Mouse (Mus musculus) forebrain, embryonic 15.5 days (tissue): ENCODE measurements at regions not wholly inside any gene's neighbourhood (a gene's known extent, or its start where the extent isn't known, plus 50 kb on each side); places are given as distances from the start of the nearest gene placed in this dataset.
"Not testable (repeated sequence)": the region's sequence is repeated elsewhere in the genome, so short reads cannot be mapped to it uniquely, and the experiment has no call there.

Source experiments
- ATAC-seq: fragments of 200-750 bp; cut with Nextera tagmentation; replicated peaks from 2 replicates; pipeline ENCODE4 v1.8.0; 2017; ENCODE audit warnings: mild to moderate bottlenecking, moderate TSS enrichment, moderate library complexity
- H3K27ac ChIP-seq: fragments of 300-500 bp; sonication (generic); replicated peaks from 2 replicates; pipeline ENCODE4 v1.5.1; 2015; ENCODE audit warnings: mild to moderate bottlenecking, inconsistent platforms
- H3K27me3 ChIP-seq: fragments of 300-500 bp; sonication (generic); 2 replicates; pipeline ENCODE4 v1.6.1; 2015; ENCODE audit warnings: inconsistent platforms
- H3K36me3 ChIP-seq: fragments of 300-500 bp; sonication (generic); 2 replicates; pipeline ENCODE4 v1.6.1; 2015; ENCODE audit warnings: mild to moderate bottlenecking, inconsistent platforms
- H3K4me1 ChIP-seq: fragments of 300-500 bp; sonication (generic); 2 replicates; pipeline ENCODE4 v1.6.1; 2015; ENCODE audit warnings: inconsistent platforms
- H3K4me2 ChIP-seq: fragments of 300-500 bp; sonication (generic); replicated peaks from 2 replicates; pipeline ENCODE4 v1.6.1; 2015; ENCODE audit warnings: mild to moderate bottlenecking, inconsistent platforms
- H3K4me3 ChIP-seq: fragments of 300-500 bp; sonication (generic); 2 replicates; pipeline ENCODE4 v1.5.1; 2015; ENCODE audit warnings: mild to moderate bottlenecking, inconsistent platforms
- H3K9ac ChIP-seq: fragments of 300-500 bp; sonication (generic); replicated peaks from 2 replicates; pipeline ENCODE4 v1.6.1; 2015; ENCODE audit warnings: mild to moderate bottlenecking, inconsistent platforms
- H3K9me3 ChIP-seq: fragments of 300-500 bp; sonication (generic); 2 replicates; pipeline ENCODE4 v1.6.1; 2016; ENCODE audit warnings: inconsistent platforms
- WGBS: fragments of 180-500 bp; shearing (Covaris S2); methylation state at CpG from one replicate; pipeline ENCODE4 v1.1.7; 2015; ENCODE audit warnings: mixed read lengths; 5-methylcytosine and 5-hydroxymethylcytosine counted together

GRCm38 (mm10) chr3:126210226-126210625 lies 153.3 kb upstream of the Arsj start:
- Histone ChIP-seq H3K36me3 (no peaks in the 10 kb centered on the region), H3K27ac (no peak overlapping the region), H3K9ac (no peak overlapping the region), H3K4me2 (no peak overlapping the region), H3K9me3 (no peaks in the 10 kb centered on the region), H3K4me3 (no peak overlapping the region), H3K27me3 (no peaks in the 10 kb centered on the region), H3K4me1 (no peaks in the 10 kb centered on the region)
- 67% methylated on average over 1 of the region's 1 CpGs for WGBS
- ATAC-seq: no peak

GRCm38 (mm10) chr3:126227575-126227974 lies 135.9 kb upstream of the Arsj start:
- no peaks in the 10 kb centered on the region for H3K36me3 ChIP-seq
- H3K9me3 ChIP-seq: no peaks in the 10 kb centered on the region
- no peak for ATAC-seq
- H3K27ac ChIP-seq: no peak overlapping the region
- H3K4me3 ChIP-seq: no peak overlapping the region
- no peak overlapping the region for H3K9ac ChIP-seq
- no peaks in the 10 kb centered on the region for H3K27me3 ChIP-seq
- H3K4me1 ChIP-seq: no peaks in the 10 kb centered on the region
- WGBS: 95% methylated on average over 4 of the region's 4 CpGs
- no peak overlapping the region for H3K4me2 ChIP-seq

GRCm38 (mm10) chr3:126245834-126246233 lies 117.7 kb upstream of the Arsj start:
- Histone ChIP-seq H3K27ac (no peak overlapping the region), H3K4me3 (no peak overlapping the region), H3K9me3 (no peaks in the 10 kb centered on the region), H3K4me1 (no peaks in the 10 kb centered on the region), H3K27me3 (no peaks in the 10 kb centered on the region), H3K36me3 (no peaks in the 10 kb centered on the region), H3K4me2 (no peak overlapping the region), H3K9ac (no peak overlapping the region)
- WGBS: 83% methylated on average over 3 of the region's 3 CpGs
- no peak for ATAC-seq

GRCm38 (mm10) chr3:126261270-126261669 lies 102.2 kb upstream of the Arsj start:
- H3K9me3 ChIP-seq: no peaks in the 10 kb centered on the region
- no peaks in the 10 kb centered on the region for H3K27me3 ChIP-seq
- no peak overlapping the region for H3K4me3 ChIP-seq
- 91% methylated on average over 8 of the region's 8 CpGs for WGBS
- H3K27ac ChIP-seq: no peak overlapping the region
- H3K36me3 ChIP-seq: no peaks in the 10 kb centered on the region
- no peak for ATAC-seq
- no peak overlapping the region for H3K4me2 ChIP-seq
- no peak overlapping the region for H3K9ac ChIP-seq
- no peaks in the 10 kb centered on the region for H3K4me1 ChIP-seq

DNA sequence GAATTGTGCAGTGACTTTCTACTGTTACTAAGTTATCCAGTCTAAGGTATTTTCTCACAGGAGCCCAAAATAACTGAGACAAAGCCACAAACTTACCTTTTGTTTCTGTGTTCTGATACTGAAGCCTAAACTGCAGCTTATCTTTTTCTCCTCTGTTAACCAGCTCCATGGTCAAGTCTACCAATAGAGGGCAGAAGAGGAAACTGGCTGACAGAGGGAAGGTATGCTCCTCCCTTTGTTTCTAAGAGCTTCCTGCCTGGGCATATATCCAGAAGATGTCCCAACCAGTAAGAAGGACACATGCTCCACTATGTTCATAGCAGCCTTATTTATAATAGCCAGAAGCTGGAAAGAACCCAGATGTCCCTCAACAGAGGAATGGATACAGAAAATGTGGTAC lies 91.5 kb upstream of the Arsj start:
- H3K9me3 ChIP-seq, H3K36me3 ChIP-seq, H3K4me1 ChIP-seq, ATAC-seq, H3K4me2 ChIP-seq, H3K9ac ChIP-seq, H3K4me3 ChIP-seq, H3K27me3 ChIP-seq, H3K27ac ChIP-seq: not testable (repeated sequence)

- no peaks in the 10 kb centered on the region for H3K4me1 ChIP-seq
- 88% methylated on average over 3 of the region's 3 CpGs for WGBS
- H3K9ac ChIP-seq: no peak overlapping the region
- ATAC-seq: no peak
- H3K4me2 ChIP-seq: no peak overlapping the region
- no peak overlapping the region for H3K27ac ChIP-seq
- H3K36me3 ChIP-seq: no peaks in the 10 kb centered on the region
- H3K27me3 ChIP-seq: no peaks in the 10 kb centered on the region
- H3K4me3 ChIP-seq: no peak overlapping the region
- H3K9me3 ChIP-seq: no peaks in the 10 kb centered on the region
Observed at GRCm38 (mm10) chr3:126273566-126273965, 89.9 kb upstream of the Arsj start.

GRCm38 (mm10) chr3:126276008-126276700 lies 87.3 kb upstream of the Arsj start:
- Histone ChIP-seq H3K9ac (no peak overlapping the region), H3K4me2 (no peak overlapping the region), H3K4me3 (no peak overlapping the region), H3K9me3 (no peaks in the 10 kb centered on the region), H3K27ac (no peak overlapping the region), H3K27me3 (no peaks in the 10 kb centered on the region), H3K36me3 (no peaks in the 10 kb centered on the region), H3K4me1 (no peaks in the 10 kb centered on the region)
- no peak for ATAC-seq
- 65% methylated on average over 3 of the region's 3 CpGs for whole genome bisulfite sequencing

- no peak overlapping the region for H3K4me3 ChIP-seq
- no peaks in the 10 kb centered on the region for H3K4me1 ChIP-seq
- H3K27me3 ChIP-seq: no peaks in the 10 kb centered on the region
- H3K4me2 ChIP-seq: no peak overlapping the region
- H3K9me3 ChIP-seq: no peaks in the 10 kb centered on the region
- no peak overlapping the region for H3K27ac ChIP-seq
- no peak overlapping the region for H3K9ac ChIP-seq
- 70% methylated on average over 7 of the region's 7 CpGs for WGBS
- no peak for ATAC-seq
- H3K36me3 ChIP-seq: no peaks in the 10 kb centered on the region
Observed at GRCm38 (mm10) chr3:126284294-126285090, 79.0 kb upstream of the Arsj start.

- no peaks in the 10 kb centered on the region for H3K4me1 ChIP-seq
- 83% methylated on average over 5 of the region's 5 CpGs for WGBS
- H3K9ac ChIP-seq: no peak overlapping the region
- H3K36me3 ChIP-seq: no peaks in the 10 kb centered on the region
- ATAC-seq: no peak
- no peaks in the 10 kb centered on the region for H3K27me3 ChIP-seq
- H3K9me3 ChIP-seq: no peaks in the 10 kb centered on the region
- no peak overlapping the region for H3K27ac ChIP-seq
- no peak overlapping the region for H3K4me2 ChIP-seq
- no peak overlapping the region for H3K4me3 ChIP-seq
Observed at GRCm38 (mm10) chr3:126292259-126292658, 71.2 kb upstream of the Arsj start.

DNA sequence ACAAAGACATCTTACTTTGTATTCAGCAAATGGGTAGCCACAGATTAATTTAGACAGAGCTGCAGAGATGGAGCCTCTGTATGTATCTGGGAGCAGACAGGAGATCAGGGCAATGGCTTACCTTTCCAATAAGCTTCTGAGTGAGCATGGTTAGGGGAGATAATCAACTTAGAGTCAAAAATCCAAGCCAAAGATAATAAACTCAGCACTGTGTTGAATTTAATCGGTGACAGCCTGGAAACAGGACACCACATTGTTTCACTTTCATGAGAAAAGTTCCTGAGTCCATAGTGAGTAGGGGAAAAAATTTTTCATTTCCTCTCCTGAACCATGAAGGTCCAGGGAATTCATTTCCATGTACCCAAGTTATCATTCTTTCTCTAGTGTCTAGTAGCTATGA lies 70.7 kb upstream of the Arsj start:
- H3K9me3 ChIP-seq: no peaks in the 10 kb centered on the region
- WGBS: 76% methylated on average over 1 of the region's 1 CpGs
- H3K27ac ChIP-seq: no peak overlapping the region
- H3K27me3 ChIP-seq: no peaks in the 10 kb centered on the region
- H3K4me2 ChIP-seq: no peak overlapping the region
- no peaks in the 10 kb centered on the region for H3K36me3 ChIP-seq
- no peaks in the 10 kb centered on the region for H3K4me1 ChIP-seq
- no peak for ATAC-seq
- H3K4me3 ChIP-seq: no peak overlapping the region
- no peak overlapping the region for H3K9ac ChIP-seq

GRCm38 (mm10) chr3:126293645-126294044 lies 69.8 kb upstream of the Arsj start:
- H3K36me3 ChIP-seq: no peaks in the 10 kb centered on the region
- H3K27ac ChIP-seq: no peak overlapping the region
- no peak overlapping the region for H3K4me3 ChIP-seq
- H3K9me3 ChIP-seq: no peaks in the 10 kb centered on the region
- no peak overlapping the region for H3K4me2 ChIP-seq
- no peak for ATAC-seq
- H3K4me1 ChIP-seq: no peaks in the 10 kb centered on the region
- no peaks in the 10 kb centered on the region for H3K27me3 ChIP-seq
- 94% methylated on average over 4 of the region's 4 CpGs for WGBS
- H3K9ac ChIP-seq: no peak overlapping the region

- Histone ChIP-seq H3K4me2 (no peak overlapping the region), H3K9ac (no peak overlapping the region), H3K27ac (no peak overlapping the region), H3K4me1 (no peaks in the 10 kb centered on the region), H3K9me3 (no peaks in the 10 kb centered on the region), H3K27me3 (no peaks in the 10 kb centered on the region), H3K4me3 (no peak overlapping the region), H3K36me3 (no peaks in the 10 kb centered on the region)
- no peak for ATAC-seq
- 81% methylated on average over 1 of the region's 1 CpGs for WGBS
Observed at GRCm38 (mm10) chr3:126295932-126296331, 67.6 kb upstream of the Arsj start.

DNA sequence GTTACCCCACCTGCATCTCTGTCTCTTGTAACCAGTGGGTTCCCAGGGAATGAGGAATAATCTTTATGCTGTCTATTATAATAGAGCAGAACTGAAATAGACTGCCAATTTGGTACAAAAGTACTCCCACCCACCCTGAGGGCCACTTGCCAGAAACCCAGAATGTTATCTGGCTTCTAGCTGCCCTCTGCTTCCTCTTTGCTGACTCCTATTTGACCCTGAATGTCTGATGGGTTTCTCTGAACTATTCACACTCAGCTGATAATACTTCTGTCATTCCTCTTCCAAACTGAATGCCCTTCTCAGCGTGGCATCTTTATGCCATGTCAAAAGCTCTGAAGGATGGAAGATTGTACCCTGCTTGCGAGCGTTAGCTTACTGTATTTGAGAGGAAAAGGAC lies 64.2 kb upstream of the Arsj start:
- Histone ChIP-seq H3K4me2 (no peak overlapping the region), H3K4me3 (no peak overlapping the region), H3K27me3 (no peaks in the 10 kb centered on the region), H3K4me1 (no peaks in the 10 kb centered on the region), H3K9me3 (no peaks in the 10 kb centered on the region), H3K27ac (no peak overlapping the region), H3K36me3 (no peaks in the 10 kb centered on the region), H3K9ac (no peak overlapping the region)
- no peak for ATAC-seq
- 72% methylated on average over 3 of the region's 3 CpGs for WGBS
